Mouse (Mus musculus) embryo, embryonic 11 days (tissue): Measurements from ENCODE around the gene Mfng.
A peak's percentile ranks its signal among the peaks of the same experiment; 100 is the strongest.

ENCODE experiments used
- DNase-seq: peaks from one replicate; pipeline ENCODE4 v3.0.0-alpha.2; 2015

Mfng gene

GRCm38 (mm10) chr15:78712335-78713258, 60.7 kb downstream of the Mfng start:
- peak; percentile 64 for DNase-seq

GRCm38 (mm10) chr15:78711935-78712334, 61.3 kb downstream of the Mfng start:
- DNase-seq, result no peak

GRCm38 (mm10) chr15:78710634-78711033, 62.6 kb downstream of the Mfng start:
- no peak for DNase-seq

- peak; percentile 47 for DNase-seq
These were observed 63.5 kb downstream of the Mfng start for GRCm38 (mm10) chr15:78709767-78710166.

GRCm38 (mm10) chr15:78706630-78707029, 66.6 kb downstream of the Mfng start:
- DNase-seq, result no peak
